Mouse (Mus musculus): Measurements from ENCODE around the gene Olfr270. TPM values are rescaled to one million over a fixed set of nuclear protein-coding genes. Genes with fewer than 3 reads are reported as not detected.

The Olfr270 gene
- not detected in 2 replicates for polyA plus RNA-seq (2012; rRNA removed)

DNA sequence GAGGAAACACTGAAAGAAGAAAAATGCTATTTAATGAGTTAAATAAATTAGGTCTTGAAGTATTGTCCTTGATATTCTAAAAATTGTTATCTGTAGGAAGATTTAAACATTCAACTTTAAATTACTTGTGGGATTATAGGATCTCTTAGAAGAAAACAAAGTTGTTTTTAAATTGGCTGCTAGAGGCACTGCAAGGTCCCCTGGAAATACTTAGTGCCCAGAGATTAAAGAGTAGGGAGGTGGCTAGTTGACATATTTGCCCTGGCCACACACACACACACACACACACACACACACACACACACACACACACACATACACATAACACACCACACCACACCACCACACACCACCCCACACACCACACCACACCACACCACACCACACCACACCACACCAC, at the start of gene Olfr270:
TSS of gene Olfr270 (plus strand) at position 301 of the 400 bp plus-strand sequence.

DNA sequence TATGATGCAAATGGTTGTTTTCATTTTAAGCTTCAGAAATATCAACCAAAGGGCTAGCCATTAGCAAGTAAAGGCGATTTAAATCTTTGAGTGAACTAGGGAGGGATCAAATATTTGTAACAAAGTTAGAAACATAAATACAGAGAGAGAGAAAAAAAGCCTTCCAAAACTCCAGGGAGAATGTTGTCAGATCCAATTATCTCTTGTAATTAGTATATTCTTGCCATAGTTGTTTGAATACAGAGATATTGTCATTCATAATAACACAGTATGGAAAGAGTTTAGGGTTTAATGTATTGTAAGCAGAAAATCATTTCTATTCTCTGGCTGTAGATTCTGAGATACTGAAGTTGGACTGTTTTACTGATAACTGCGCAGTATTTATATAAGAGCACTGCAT, 45.3 kb upstream of the Olfr270 start, which contains the start of gene Olfr272:
TSS of gene Olfr272 (minus strand) at position 101 of the 400 bp plus-strand sequence.

DNA sequence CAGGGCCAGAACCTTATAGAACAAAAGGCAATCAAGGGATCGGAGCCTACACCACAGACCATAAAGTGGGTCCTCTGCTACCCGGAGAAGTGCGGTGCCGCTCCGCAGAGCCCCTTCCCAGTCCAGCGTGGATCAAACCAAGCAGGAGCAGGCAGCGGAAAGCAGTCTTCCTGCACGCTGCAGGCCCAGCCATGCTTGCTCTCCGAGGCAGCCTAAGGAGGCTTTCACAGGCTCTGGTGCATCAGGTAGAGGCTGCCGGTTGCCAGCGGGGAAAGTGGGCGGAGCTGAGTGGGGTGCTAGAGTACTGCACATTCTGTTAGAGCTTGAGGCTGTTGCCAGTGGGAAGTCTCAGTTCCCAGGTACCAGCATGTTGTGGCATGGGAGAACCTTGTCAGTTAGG, 24.9 kb downstream of the Olfr270 start, which contains the start of gene Nipsnap3a:
TSS of gene Nipsnap3a (plus strand) at position 25 of the 400 bp plus-strand sequence.

DNA sequence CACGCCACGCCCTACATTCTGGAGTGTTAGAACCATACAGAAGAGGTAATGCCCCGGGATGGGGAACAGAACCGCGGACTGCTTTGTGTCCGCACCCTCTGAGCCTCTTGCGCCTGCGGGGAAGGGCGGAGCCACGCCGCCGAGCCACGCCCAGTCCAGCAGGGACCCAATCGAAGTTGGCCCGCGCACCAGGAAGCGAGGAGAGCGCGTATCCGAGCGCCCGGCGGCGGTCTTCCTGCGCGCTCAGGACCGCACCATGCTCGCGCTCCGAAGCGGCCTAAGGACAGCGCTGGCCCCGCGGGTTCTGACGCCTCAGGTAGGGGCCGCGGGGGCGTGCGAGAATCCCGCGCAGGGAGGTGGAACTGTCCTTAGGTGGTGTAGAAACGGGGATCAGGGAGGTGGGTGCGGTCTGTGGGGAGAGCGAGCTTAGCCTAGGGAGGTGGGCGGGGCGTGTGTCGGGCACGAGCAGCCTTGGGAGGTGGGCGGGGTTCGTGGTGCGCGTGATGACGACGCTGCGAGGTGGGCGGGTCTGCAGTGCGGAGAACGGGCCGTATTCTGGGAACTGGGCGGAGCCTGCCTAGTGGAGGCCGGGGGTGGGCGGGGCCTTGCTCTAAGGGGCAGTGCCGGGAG, 47.5 kb downstream of the Olfr270 start, which contains the start of gene Nipsnap3b:
TSS of gene Nipsnap3b (plus strand) at position 149 of the 630 bp plus-strand sequence.

Other genes with a start within 250 kb of the Olfr270 start
- gene Olfr275, start 149.9 kb upstream of the Olfr270 start, polyA plus RNA-seq (2012; rRNA removed): not detected in 2 replicates
- gene Olfr273, start 105.3 kb upstream of the Olfr270 start, polyA plus RNA-seq (2012; rRNA removed): not detected in 2 replicates
- not detected in 2 replicates for gene Olfr272, start 45.4 kb upstream of the Olfr270 start, polyA plus RNA-seq (2012; rRNA removed)
- not detected in 2 replicates for gene Nipsnap3a, start 24.7 kb downstream of the Olfr270 start, polyA plus RNA-seq (2012; rRNA removed)
- 21.0 and 26.5 TPM in 2 replicates for gene Nipsnap3b, start 47.3 kb downstream of the Olfr270 start, polyA plus RNA-seq (2012; rRNA removed)
- 0.42 and 0.73 TPM in 2 replicates for gene Abca1, start 195.3 kb downstream of the Olfr270 start, polyA plus RNA-seq (2012; rRNA removed)

All from stomach, adult 2 months (tissue).